8 mouse cellular contexts compared by ENCODE assay signal in the genomic region with DNA sequence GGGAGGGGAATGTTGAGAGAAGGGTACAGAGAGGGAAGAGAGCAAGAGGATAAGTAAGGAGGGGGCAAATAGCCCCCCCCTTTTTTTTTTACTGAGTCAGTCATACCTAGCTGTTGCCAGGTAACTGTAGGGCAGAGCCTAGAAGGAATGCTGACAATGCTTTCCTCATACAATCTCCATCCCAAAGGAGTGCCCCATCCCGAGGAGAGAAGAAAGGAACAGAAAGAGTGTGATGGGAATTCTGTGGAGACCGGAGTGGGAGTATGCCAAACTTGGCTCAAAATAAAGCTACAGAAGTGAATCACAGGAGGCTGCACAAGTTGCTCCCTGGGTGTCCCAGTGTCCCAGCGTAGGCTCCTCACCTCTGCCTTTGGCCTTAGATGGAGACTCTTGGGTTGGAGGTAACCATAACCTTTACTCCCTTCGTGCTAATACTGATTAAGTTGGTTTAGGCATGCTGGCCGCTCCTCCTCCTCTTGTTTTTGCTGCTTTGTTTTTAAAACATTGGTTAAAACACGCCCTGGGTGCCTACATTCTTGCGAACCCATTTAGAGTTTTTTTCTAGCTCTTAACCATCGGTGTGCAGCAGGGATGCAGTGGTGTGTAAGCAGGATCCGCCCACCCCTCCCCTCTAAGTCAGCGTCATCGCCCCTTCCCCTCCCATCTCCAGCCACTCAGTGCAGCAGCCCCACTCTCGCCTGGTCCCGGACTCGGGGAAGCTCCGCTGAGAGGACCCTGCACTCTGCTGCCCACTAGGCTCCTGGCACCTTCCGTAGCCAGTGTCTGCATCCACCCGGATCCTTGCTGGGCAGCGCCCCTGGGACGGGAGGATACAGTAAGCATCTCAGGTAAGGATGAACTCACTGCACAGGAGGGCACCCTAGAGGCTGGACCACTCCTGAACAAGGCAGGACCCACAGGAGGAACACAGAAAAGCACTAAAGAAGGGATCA. TPM values are rescaled to one million over a fixed set of nuclear protein-coding genes. Genes with fewer than 3 reads are reported as not detected.
DNase-seq lines count a peak whose midpoint lies in the region; ATAC-seq and TF ChIP-seq lines count a peak whose summit lies in the region.

A gene (plus strand): TSS at position 691 of the 953 bp plus-strand sequence.

- H3K27ac ChIP-seq in embryonic facial prominence, embryonic 12.5 days: no peak within 1 kb of the TSS
- H3K27ac ChIP-seq in hindbrain, embryonic 14.5 days: no peak within 1 kb of the TSS
- H3K27ac ChIP-seq in testis, adult 2 months (ENCODE audit: control insufficient read depth, insufficient read depth, low read depth, low read length): peak within 1 kb of the TSS; percentile 66

- intact Hi-C loops in gastrocnemius, postnatal 36 days (cut with DNase I): loop anchor here (2.0 kb wide), 1 partner anchor 98 kb away; no protein-coding TSS in a partner anchor

- no peak for TF ChIP-seq CTCF in testis, adult 2 months (IDR thresholded peaks at IDR 0.05; ENCODE audit: control insufficient read depth, insufficient read depth, insufficient replicate concordance, low read depth, low read length)

- no peaks in the 10 kb centered on the region for H3K27me3 ChIP-seq in embryonic facial prominence, embryonic 12.5 days
- H3K27me3 ChIP-seq in hindbrain, embryonic 14.5 days (ENCODE audit: control insufficient read depth, insufficient read depth, low read length): no peaks in the 10 kb centered on the region
- no peaks in the 10 kb centered on the region for H3K27me3 ChIP-seq in testis, adult 2 months (ENCODE audit: control insufficient read depth, insufficient read depth, low read length)

- no peaks in the 10 kb centered on the region for H3K36me3 ChIP-seq in embryonic facial prominence, embryonic 12.5 days
- H3K36me3 ChIP-seq in hindbrain, embryonic 14.5 days (replicated peaks; ENCODE audit: control insufficient read depth, insufficient read depth): no peaks in the 10 kb centered on the region
- no peaks in the 10 kb centered on the region for H3K36me3 ChIP-seq in testis, adult 2 months (ENCODE audit: control insufficient read depth, insufficient read depth, low read length)

- peaks cover 6% of the 10 kb centered on the region for H3K4me1 ChIP-seq in embryonic facial prominence, embryonic 12.5 days
- H3K4me1 ChIP-seq in hindbrain, embryonic 14.5 days (replicated peaks; ENCODE audit: control insufficient read depth, insufficient read depth, low read length): peaks cover 5% of the 10 kb centered on the region
- peaks cover 10% of the 10 kb centered on the region for H3K4me1 ChIP-seq in testis, adult 2 months (ENCODE audit: control insufficient read depth, insufficient read depth, low read length)

- no peaks in the 10 kb centered on the region for H3K9me3 ChIP-seq in embryonic facial prominence, embryonic 12.5 days
- H3K9me3 ChIP-seq in hindbrain, embryonic 14.5 days (ENCODE audit: control insufficient read depth, low read length): no peaks in the 10 kb centered on the region

- H3K9ac ChIP-seq in embryonic facial prominence, embryonic 12.5 days: peak within 1 kb of the TSS; percentile 33; the same call in 1 of the 2 replicates
- peak within 1 kb of the TSS; percentile 51 for H3K9ac ChIP-seq in hindbrain, embryonic 14.5 days

- no peak for TF ChIP-seq POLR2A in testis, adult 2 months (IDR thresholded peaks at IDR 0.05; ENCODE audit: control insufficient read depth, low read depth, low read length)

- peak within 1 kb of the TSS; percentile 60 for H3K4me2 ChIP-seq in embryonic facial prominence, embryonic 12.5 days (replicated peaks)
- H3K4me2 ChIP-seq in hindbrain, embryonic 14.5 days (replicated peaks): peak within 1 kb of the TSS; percentile 77

- peak within 1 kb of the TSS; percentile 36 for H3K4me3 ChIP-seq in embryonic facial prominence, embryonic 12.5 days
- peak within 1 kb of the TSS; percentile 34 for H3K4me3 ChIP-seq in hindbrain, embryonic 14.5 days (replicated peaks; ENCODE audit: low read length)
- H3K4me3 ChIP-seq in testis, adult 2 months (ENCODE audit: control insufficient read depth, low read depth, low read length): peak within 1 kb of the TSS; percentile 71

- WGBS in embryonic facial prominence, embryonic 12.5 days: 3% methylated on average over 19 of the region's 19 CpGs
- 3% methylated on average over 19 of the region's 19 CpGs for WGBS in hindbrain, embryonic 14.5 days

- peak; percentile 6 for DNase-seq in gastrocnemius, postnatal 10 days
- DNase-seq in gastrocnemius, postnatal 36 days: no peak
- peak; percentile 66 for DNase-seq in ES-CJ7 (ENCODE audit: low read depth, low spot score)
- peak; percentile 41 for DNase-seq in hindbrain, embryonic 14.5 days (ENCODE audit: low spot score)
- DNase-seq in mesoderm, embryonic 11.5 days (ENCODE audit: low read depth, low spot score): peak; percentile 53
- DNase-seq in T-cell, adult 2 months (ENCODE audit: low spot score): no peak

- ATAC-seq in embryonic facial prominence, embryonic 12.5 days (ENCODE audit: insufficient number of reproducible peaks, insufficient read depth, low FRiP score, low TSS enrichment): peak; percentile 62
- ATAC-seq in hindbrain, embryonic 14.5 days (ENCODE audit: low FRiP score): peak; percentile 88

RNA-seq across cellular contexts. Expression of the gene that starts here (rescaled TPM):
- 1 to 10 TPM; 6.2 to 9.1 TPM for total RNA-seq in gastrocnemius, postnatal 10 days (2021)
- under 1 TPM in 1 of 2 experiments, not detected in 1; 0.10 TPM for total RNA-seq in gastrocnemius, postnatal 36 days (2021)
- 11.8 and 14.9 TPM in 2 replicates for polyA plus RNA-seq in embryonic facial prominence, embryonic 12.5 days (2016; fragmentation: Nextera tagmentation; extraction: Ambion mirVana)
- 6.6 and 7.2 TPM in 2 replicates for polyA plus RNA-seq in hindbrain, embryonic 14.5 days (2014; fragmentation: Nextera tagmentation; extraction: Ambion mirVana)
- polyA plus RNA-seq in testis, adult 2 months (2012; rRNA removed): 3.2 and 3.8 TPM in 2 replicates

Comparison
In these comparisons a context has a peak if more than half of its experiments do, and no peak if none do; other contexts are left out.
1. RNA of the gene that starts here (total RNA-seq): 6.2 to 9.1 TPM in gastrocnemius, postnatal 10 days; 0.10 TPM in gastrocnemius, postnatal 36 days; every median in the first group is over 4 times any median in the second.
2. DNase-seq: peak in gastrocnemius, postnatal 10 days (single experiment), ES-CJ7 (single experiment), hindbrain, embryonic 14.5 days (single experiment) and mesoderm, embryonic 11.5 days (single experiment); none in gastrocnemius, postnatal 36 days (0 of 2) and T-cell, adult 2 months (single experiment).
3. Peak in every context shown above with its lines, with median percentiles within 50 percentile points of each other: H3K4me3 ChIP-seq.